Mouse (Mus musculus) CD8-positive naive resting alpha-beta T cell, adult 2 months (primary cell): ENCODE measurements around the gene Cyth1.
A peak's percentile ranks its signal among the peaks of the same experiment; 100 is the strongest.

Experiments used
- DNase-seq, 2 experiments: peaks; one replicate each; pipeline ENCODE4 v3.0.0; 2022; ENCODE audit warnings: low read depth in 2 of 2, low spot score in 2 of 2

Cyth1 gene

GRCm38 (mm10) chr11:118254159-118254951, 6.0 kb upstream of the Cyth1 start:
- DNase-seq, result no peak

DNA sequence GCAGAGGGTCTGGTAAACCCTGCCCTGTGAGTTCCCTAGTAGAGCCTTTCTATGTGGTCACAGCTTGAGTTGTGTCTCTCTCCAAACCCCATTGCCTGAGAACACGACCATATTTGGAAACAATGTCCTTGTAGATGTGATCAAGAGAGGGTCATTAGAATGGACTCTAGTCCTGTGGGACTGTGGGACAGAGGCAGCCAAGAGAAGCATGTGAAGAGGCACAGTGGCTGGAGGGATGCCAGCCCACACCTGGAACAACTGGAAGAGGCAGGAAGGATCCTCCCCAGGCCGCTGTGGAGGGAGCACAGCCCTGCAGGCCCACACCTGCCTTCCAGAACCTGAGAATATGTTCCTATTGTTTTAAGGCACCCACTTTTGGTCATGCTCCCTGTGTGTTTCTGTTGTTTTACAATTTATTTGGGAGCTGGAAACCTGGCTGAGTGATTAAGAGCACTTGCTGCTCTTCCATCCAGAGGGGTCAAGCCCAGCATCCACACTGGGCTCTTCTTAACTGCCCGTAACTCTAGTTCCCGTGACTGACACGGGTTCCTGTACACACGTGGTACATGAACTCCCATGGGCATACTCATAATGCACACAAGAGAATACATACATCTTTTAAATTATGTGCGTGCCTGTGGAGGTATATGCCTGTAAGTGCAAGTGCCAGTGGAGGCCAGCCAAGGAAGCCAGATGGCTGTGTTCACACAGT, 5.2 kb upstream of the Cyth1 start:
- DNase-seq, result no peak

DNA sequence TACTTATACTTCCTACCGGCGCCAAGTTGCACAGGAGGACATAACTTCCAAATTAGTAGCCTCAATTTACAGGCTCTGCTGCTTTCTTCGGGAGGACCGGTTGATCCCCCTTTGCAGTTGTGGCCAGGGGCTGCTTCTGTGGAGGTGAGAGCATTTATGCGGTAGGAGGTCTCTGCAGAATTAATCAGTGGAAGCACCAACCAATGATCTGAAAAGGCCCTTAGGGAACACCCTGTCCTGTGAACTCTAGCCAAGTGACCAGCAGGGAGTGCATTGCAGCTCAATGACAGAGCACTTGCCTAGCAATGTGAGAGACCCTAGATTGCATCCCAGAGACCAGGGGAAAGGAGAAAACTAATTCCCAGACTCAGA, 606 bp upstream of the Cyth1 start:
- no peak for DNase-seq

GRCm38 (mm10) chr11:118247359-118248095, 865 bp downstream of the Cyth1 start:
- peak in 1 of 2 experiments; percentile 43 for DNase-seq

GRCm38 (mm10) chr11:118246724-118247123, 1.7 kb downstream of the Cyth1 start:
- DNase-seq, result no peak

DNA sequence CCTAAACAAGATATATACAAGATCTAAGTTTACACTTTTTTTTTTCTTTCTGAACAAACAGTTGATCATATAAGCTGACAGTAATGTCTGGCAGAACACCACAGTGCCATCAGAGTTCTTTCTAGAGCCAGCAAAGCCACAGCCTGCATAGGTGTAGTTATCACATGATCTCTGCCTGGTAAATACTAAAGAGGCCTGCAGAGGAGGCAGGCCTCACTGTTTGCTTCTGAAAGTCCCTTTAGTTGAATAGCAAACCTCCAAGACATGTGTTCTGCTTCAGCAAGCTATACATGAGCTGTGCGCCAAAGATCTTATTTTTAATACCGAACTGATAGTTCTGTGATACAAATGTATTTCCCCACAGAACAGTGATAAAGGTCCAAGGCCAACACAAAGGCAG, 3.3 kb downstream of the Cyth1 start:
- peak; percentile 40 to 52 for DNase-seq

GRCm38 (mm10) chr11:118243627-118244261, 4.6 kb downstream of the Cyth1 start:
- no peak for DNase-seq

- no peak for DNase-seq
Observed at GRCm38 (mm10) chr11:118242506-118242905, 5.9 kb downstream of the Cyth1 start.

GRCm38 (mm10) chr11:118240388-118240787, 8.0 kb downstream of the Cyth1 start:
- DNase-seq, result no peak

DNA sequence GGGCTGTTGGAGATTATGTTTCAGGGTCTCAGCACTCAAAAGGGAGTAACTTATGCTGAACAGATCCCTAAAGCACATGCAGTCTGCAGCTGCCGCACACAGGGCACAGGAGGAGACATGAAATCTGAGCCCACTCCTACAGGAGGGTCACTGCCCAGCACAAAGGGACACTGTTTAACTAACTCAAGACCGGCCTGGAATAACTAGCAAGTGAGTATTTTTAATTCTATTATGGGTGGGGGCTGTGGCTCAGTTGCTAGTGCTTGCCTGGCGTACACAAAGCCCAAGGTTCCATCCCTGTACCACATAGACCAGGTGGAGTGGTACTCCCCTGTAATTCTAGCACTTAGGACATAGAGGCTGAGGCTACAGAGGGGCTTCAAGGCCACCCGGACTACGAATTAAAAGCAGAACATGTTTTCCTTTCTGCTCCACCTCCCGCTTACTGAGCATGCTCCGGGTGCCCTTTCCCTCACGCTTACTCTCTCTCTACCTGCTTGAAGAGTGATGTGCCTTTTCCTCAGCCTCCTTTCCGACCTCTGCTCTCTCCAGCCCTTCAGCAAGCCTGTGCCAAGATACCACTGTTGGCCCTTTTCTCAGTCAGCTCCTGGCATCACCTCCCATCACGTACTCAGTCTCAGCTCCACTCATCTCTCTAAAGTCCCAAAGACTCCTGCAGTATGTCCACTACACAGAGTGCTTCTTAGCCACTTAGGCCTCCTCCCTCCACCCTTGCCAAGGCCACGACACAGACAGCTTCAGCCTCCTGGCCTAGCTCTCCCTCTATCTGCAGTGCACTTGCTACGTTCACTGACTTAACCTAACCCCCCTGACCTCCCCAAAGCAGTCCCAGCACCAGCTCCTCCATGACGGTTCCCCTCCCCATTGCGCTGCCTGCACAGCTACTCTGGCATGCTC, 8.9 kb downstream of the Cyth1 start:
- DNase-seq, result no peak

DNA sequence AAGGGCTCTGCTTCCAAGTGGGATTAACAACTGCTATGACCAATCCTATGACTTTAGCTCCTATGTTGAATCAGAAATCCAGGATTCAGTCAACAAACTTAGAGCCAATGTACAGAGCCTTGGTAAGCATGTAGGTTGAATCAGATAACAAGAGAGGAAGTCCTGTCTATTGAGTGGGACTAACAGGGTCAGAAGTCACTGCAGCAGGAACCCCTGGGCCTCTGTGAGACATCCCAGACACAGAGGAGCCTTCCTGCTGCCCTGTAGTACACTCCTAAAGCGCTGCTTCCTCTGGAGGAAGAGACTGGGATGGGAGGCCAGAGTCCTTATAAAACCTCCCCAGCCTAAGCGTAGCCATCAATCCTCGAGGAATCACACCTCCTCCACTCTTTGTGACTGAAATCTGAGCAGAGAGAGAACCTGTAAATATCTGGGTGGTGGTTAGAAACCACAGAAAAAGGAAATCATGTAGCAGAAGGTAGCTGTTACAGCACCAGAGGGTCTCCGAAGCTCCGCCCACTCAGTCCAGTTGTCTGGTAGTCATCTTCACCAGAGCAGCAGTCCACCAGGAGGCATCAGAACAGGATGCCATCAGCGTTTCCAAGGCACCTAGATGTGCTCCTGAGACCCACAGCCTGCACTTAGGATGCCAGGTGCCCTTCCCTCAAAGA, 11.7 kb downstream of the Cyth1 start:
- peak; percentile 49 to 52 for DNase-seq

DNA sequence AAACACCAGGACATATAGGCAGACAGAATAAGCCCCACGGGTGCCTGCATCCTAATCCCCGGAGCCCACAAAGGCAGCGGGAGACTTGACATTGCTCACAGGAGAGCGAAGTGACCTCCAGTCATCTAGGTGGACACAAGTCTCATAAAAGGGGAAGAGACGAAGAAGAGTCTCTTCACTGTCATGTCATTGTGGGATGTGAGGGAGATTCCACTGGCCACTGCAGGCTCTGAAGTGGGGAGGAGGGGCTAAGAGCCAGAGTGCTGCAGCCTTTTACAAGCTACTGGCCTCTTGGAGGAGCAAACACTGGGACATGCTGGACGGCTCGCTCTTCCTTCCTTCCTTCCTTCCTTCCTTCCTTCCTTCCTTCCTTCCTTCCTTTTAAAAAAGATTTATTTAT, 13.5 kb downstream of the Cyth1 start:
- no peak for DNase-seq

GRCm38 (mm10) chr11:118234500-118234899, 13.9 kb downstream of the Cyth1 start:
- DNase-seq, result no peak

DNA sequence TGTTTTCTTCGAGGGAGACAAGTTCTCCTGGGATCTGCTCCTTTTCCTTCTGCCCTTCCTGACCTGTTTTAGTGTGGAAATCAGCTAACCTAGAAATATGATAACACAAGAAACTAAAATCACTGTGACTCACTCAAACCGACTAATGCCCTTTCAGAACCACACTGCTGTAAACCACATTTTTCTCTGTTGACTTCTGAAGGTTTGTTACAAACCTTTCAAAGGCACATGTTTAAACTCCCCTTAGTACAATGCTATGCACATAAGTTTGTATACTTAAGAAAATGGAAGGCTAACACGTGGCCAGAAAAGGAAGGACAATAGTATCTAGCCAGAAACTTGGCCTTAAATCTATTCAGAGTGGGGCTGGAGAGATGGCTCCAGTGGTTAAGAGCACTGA, 14.5 kb downstream of the Cyth1 start:
- no peak for DNase-seq

- peak; percentile 78 to 80 for DNase-seq
Observed at GRCm38 (mm10) chr11:118232314-118232831, 16.0 kb downstream of the Cyth1 start.

DNA sequence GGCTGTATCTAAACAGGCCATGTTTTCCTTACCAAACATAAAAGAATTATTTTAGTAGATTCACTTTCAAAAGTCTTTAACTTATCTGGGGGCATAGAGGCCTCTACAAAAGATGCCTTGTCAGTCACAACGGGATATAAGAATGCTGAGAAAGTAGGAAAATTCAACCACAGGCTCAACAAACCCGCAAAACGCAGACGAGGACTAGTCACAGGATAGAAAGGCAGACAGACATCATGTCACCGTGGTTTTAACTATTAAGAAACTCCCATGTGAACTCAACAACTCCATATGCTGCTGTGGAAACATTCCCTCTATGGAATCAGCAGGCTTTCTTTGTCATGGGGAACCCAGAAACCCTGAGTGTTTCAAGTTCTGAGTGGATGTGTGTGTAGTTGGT, 18.5 kb downstream of the Cyth1 start:
- DNase-seq, result no peak

DNA sequence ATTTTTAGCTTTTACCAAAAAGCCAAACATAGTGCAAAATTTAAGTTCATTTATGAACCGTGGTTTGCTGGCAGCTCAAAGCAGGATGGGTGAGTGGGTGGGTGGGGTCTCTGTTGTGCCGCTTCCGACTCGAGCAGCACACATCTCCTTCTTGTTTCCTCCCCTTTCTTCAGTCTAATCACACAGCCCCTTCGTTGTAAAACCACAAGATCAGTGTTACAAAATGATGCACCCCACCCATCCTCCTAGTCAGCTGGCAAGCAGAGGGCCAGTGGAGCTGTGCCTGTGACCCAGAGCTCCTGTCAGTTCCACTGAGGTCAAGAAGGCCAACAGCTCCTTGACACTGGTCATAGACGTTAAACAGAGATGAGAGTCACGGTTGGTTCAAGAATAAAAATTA, 20.7 kb downstream of the Cyth1 start:
- peak; percentile 45 to 63 for DNase-seq

- no peak for DNase-seq
Observed at GRCm38 (mm10) chr11:118226850-118227249, 21.5 kb downstream of the Cyth1 start.

GRCm38 (mm10) chr11:118225862-118226261, 22.5 kb downstream of the Cyth1 start:
- peak; percentile 50 to 51 for DNase-seq
